Mouse (Mus musculus) lung, postnatal 0 days (tissue): ENCODE results near the gene Zfp952.

Experiments used
- CTCF ChIP-seq: IDR thresholded peaks from 2 replicates; pipeline ENCODE4 v1.5.1; 2016; ENCODE audit warnings: antibody characterized with exemption, mild to moderate bottlenecking
- EP300 ChIP-seq: IDR thresholded peaks from 2 replicates; pipeline ENCODE4 v1.6.1; 2016; ENCODE audit warnings: antibody characterized with exemption, mild to moderate bottlenecking, control low read depth

- no peak for TF ChIP-seq EP300
- TF ChIP-seq CTCF = no peak
Observed at GRCm38 (mm10) chr17:32943661-32944060, 49.3 kb upstream of the Zfp952 start.
